Mouse (Mus musculus) midbrain, embryonic 15.5 days (tissue): ENCODE data around the gene Rmdn2. TPM values are rescaled to one million over a fixed set of nuclear protein-coding genes. Genes with fewer than 3 reads are reported as not detected.
A peak's percentile ranks its signal among the peaks of the same experiment; 100 is the strongest.

Experiments
- ATAC-seq: fragments of 200-750 bp; cut with Nextera tagmentation; replicated peaks from 2 replicates; pipeline ENCODE4 v1.8.0; 2017; ENCODE audit warnings: moderate TSS enrichment
- H3K27ac ChIP-seq: fragments of 300-500 bp; sonication (generic); 2 replicates; pipeline ENCODE4 v1.5.1; 2015; ENCODE audit warnings: mild to moderate bottlenecking, inconsistent platforms
- H3K27me3 ChIP-seq: fragments of 300-500 bp; sonication (generic); replicated peaks from 2 replicates; pipeline ENCODE4 v1.6.1; 2015; ENCODE audit warnings: inconsistent platforms
- H3K36me3 ChIP-seq: fragments of 300-500 bp; sonication (generic); replicated peaks from 2 replicates; pipeline ENCODE4 v1.6.1; 2015; ENCODE audit warnings: inconsistent platforms
- H3K4me1 ChIP-seq: fragments of 300-500 bp; sonication (generic); 2 replicates; pipeline ENCODE4 v1.6.1; 2015; ENCODE audit warnings: inconsistent platforms
- H3K4me2 ChIP-seq: fragments of 300-500 bp; sonication (generic); 2 replicates; pipeline ENCODE4 v1.6.1; 2015; ENCODE audit warnings: inconsistent platforms, mild to moderate bottlenecking, moderate library complexity
- H3K4me3 ChIP-seq: fragments of 300-500 bp; sonication (generic); 2 replicates; pipeline ENCODE4 v1.5.1; 2015; ENCODE audit warnings: mild to moderate bottlenecking, inconsistent platforms
- H3K9ac ChIP-seq: fragments of 300-500 bp; sonication (generic); 2 replicates; pipeline ENCODE4 v1.6.1; 2015; ENCODE audit warnings: mild to moderate bottlenecking, inconsistent platforms
- H3K9me3 ChIP-seq: fragments of 300-500 bp; sonication (generic); 2 replicates; pipeline ENCODE4 v1.6.1; 2016; ENCODE audit warnings: inconsistent platforms
- WGBS: fragments of 180-500 bp; shearing (Covaris S2); methylation state at CpG from one replicate; pipeline ENCODE4 v1.1.7; 2015; ENCODE audit warnings: mixed read lengths; 5-methylcytosine and 5-hydroxymethylcytosine counted together
- polyA plus RNA-seq: library from polyadenylated mRNA; unstranded; fragments of >200 nt; fragmentation: Nextera tagmentation; extraction: Ambion mirVana; gene quantifications from 2 replicates; pipeline ENCODE4 v1.2.1, GENCODE M21; 2015

The Rmdn2 gene
- polyA plus RNA-seq, 1 experiment from 2014 or later: 8.6 TPM

- H3K27me3 ChIP-seq: no peaks in the 10 kb centered on the region
- H3K9ac ChIP-seq: no peak overlapping the region
- no peak for ATAC-seq
- no peak overlapping the region for H3K27ac ChIP-seq
- H3K36me3 ChIP-seq: no peaks in the 10 kb centered on the region
- no peak overlapping the region for H3K4me3 ChIP-seq
- WGBS: 42% methylated on average over 8 of the region's 8 CpGs
- no peak overlapping the region for H3K4me2 ChIP-seq
- no peaks in the 10 kb centered on the region for H3K9me3 ChIP-seq
- H3K4me1 ChIP-seq: no peaks in the 10 kb centered on the region
Measured at GRCm38 (mm10) chr17:79598596-79599577, 12.8 kb upstream of the Rmdn2 start.

- H3K27ac ChIP-seq: no peak overlapping the region
- H3K4me3 ChIP-seq: no peak overlapping the region
- no peak overlapping the region for H3K4me2 ChIP-seq
- no peaks in the 10 kb centered on the region for H3K4me1 ChIP-seq
- no peak for ATAC-seq
- no peak overlapping the region for H3K9ac ChIP-seq
- H3K36me3 ChIP-seq: no peaks in the 10 kb centered on the region
- WGBS: 73% methylated on average over 4 of the region's 4 CpGs
- H3K9me3 ChIP-seq: no peaks in the 10 kb centered on the region
- H3K27me3 ChIP-seq: no peaks in the 10 kb centered on the region
Measured at GRCm38 (mm10) chr17:79600108-79600507, 11.6 kb upstream of the Rmdn2 start.

- Histone ChIP-seq H3K27ac (no peak overlapping the region), H3K9ac (no peak overlapping the region), H3K4me3 (no peak overlapping the region), H3K4me1 (no peaks in the 10 kb centered on the region), H3K4me2 (no peak overlapping the region), H3K9me3 (no peaks in the 10 kb centered on the region), H3K27me3 (no peaks in the 10 kb centered on the region), H3K36me3 (no peaks in the 10 kb centered on the region)
- 42% methylated on average over 5 of the region's 5 CpGs for WGBS
- ATAC-seq: no peak
Measured at GRCm38 (mm10) chr17:79602381-79602780, 9.3 kb upstream of the Rmdn2 start.

GRCm38 (mm10) chr17:79603427-79603826 is 8.2 kb upstream of the Rmdn2 start:
- Histone ChIP-seq H3K4me2 (no peak overlapping the region), H3K9me3 (no peaks in the 10 kb centered on the region), H3K4me3 (no peak overlapping the region), H3K36me3 (no peaks in the 10 kb centered on the region), H3K9ac (no peak overlapping the region), H3K27ac (no peak overlapping the region), H3K4me1 (no peaks in the 10 kb centered on the region), H3K27me3 (no peaks in the 10 kb centered on the region)
- 81% methylated on average over 7 of the region's 7 CpGs for WGBS
- no peak for ATAC-seq

GRCm38 (mm10) chr17:79605794-79606193 is 5.9 kb upstream of the Rmdn2 start:
- Histone ChIP-seq H3K4me1 (no peaks in the 10 kb centered on the region), H3K4me3 (no peak overlapping the region), H3K27me3 (no peaks in the 10 kb centered on the region), H3K27ac (no peak overlapping the region), H3K36me3 (no peaks in the 10 kb centered on the region), H3K9me3 (no peaks in the 10 kb centered on the region), H3K9ac (no peak overlapping the region), H3K4me2 (no peak overlapping the region)
- ATAC-seq: no peak
- 81% methylated on average over 2 of the region's 2 CpGs for WGBS

GRCm38 (mm10) chr17:79609697-79610096 is 2.0 kb upstream of the Rmdn2 start:
- no peaks in the 10 kb centered on the region for H3K27me3 ChIP-seq
- no peak overlapping the region for H3K4me3 ChIP-seq
- H3K36me3 ChIP-seq: no peaks in the 10 kb centered on the region
- no peak for ATAC-seq
- 93% methylated on average over 1 of the region's 1 CpGs for WGBS
- H3K27ac ChIP-seq: no peak overlapping the region
- no peak overlapping the region for H3K9ac ChIP-seq
- no peak overlapping the region for H3K4me2 ChIP-seq
- peaks cover 3% of the 10 kb centered on the region for H3K4me1 ChIP-seq
- H3K9me3 ChIP-seq: no peaks in the 10 kb centered on the region

- Histone ChIP-seq H3K27ac (no peak overlapping the region), H3K4me3 (no peak overlapping the region), H3K36me3 (no peaks in the 10 kb centered on the region), H3K4me2 (no peak overlapping the region), H3K4me1 (peaks cover 4% of the 10 kb centered on the region), H3K9me3 (no peaks in the 10 kb centered on the region), H3K9ac (no peak overlapping the region), H3K27me3 (no peaks in the 10 kb centered on the region)
- 83% methylated on average over 9 of the region's 9 CpGs for WGBS
- no peak for ATAC-seq
Measured at GRCm38 (mm10) chr17:79610163-79610755, 1.4 kb upstream of the Rmdn2 start.

- no peaks in the 10 kb centered on the region for H3K9me3 ChIP-seq
- no peaks in the 10 kb centered on the region for H3K36me3 ChIP-seq
- peak overlapping the region; percentile 91 for H3K27ac ChIP-seq
- WGBS: 2% methylated on average over 53 of the region's 57 CpGs
- peaks cover 7% of the 10 kb centered on the region for H3K4me1 ChIP-seq
- H3K4me2 ChIP-seq: peak overlapping the region; percentile 74
- peak overlapping the region; percentile 91 for H3K4me3 ChIP-seq
- no peaks in the 10 kb centered on the region for H3K27me3 ChIP-seq
- H3K9ac ChIP-seq: peak overlapping the region; percentile 87
- ATAC-seq: peak; percentile 98
Measured at GRCm38 (mm10) chr17:79614691-79615588, 3.3 kb downstream of the Rmdn2 start.

- Histone ChIP-seq H3K36me3 (no peaks in the 10 kb centered on the region), H3K27me3 (no peaks in the 10 kb centered on the region), H3K27ac (no peak overlapping the region), H3K4me1 (peaks cover 7% of the 10 kb centered on the region), H3K4me3 (peak overlapping the region; percentile 91), H3K4me2 (peak overlapping the region; percentile 74), H3K9ac (peak overlapping the region; percentile 87; the same call in 1 of the 2 replicates), H3K9me3 (no peaks in the 10 kb centered on the region)
- ATAC-seq: no peak
- WGBS: 90% methylated on average over 9 of the region's 9 CpGs
Measured at GRCm38 (mm10) chr17:79615897-79616296, 4.2 kb downstream of the Rmdn2 start.

GRCm38 (mm10) chr17:79616621-79617020 is 5.0 kb downstream of the Rmdn2 start:
- Histone ChIP-seq H3K9ac (no peak overlapping the region), H3K4me3 (no peak overlapping the region), H3K9me3 (no peaks in the 10 kb centered on the region), H3K27me3 (no peaks in the 10 kb centered on the region), H3K27ac (no peak overlapping the region), H3K4me1 (peaks cover 7% of the 10 kb centered on the region), H3K4me2 (no peak overlapping the region), H3K36me3 (no peaks in the 10 kb centered on the region)
- no peak for ATAC-seq
- 93% methylated on average over 4 of the region's 4 CpGs for WGBS

GRCm38 (mm10) chr17:79618455-79618854 is 6.8 kb downstream of the Rmdn2 start:
- Histone ChIP-seq H3K4me3 (no peak overlapping the region), H3K4me1 (peaks cover 7% of the 10 kb centered on the region), H3K27me3 (no peaks in the 10 kb centered on the region), H3K9ac (no peak overlapping the region), H3K27ac (no peak overlapping the region), H3K36me3 (no peaks in the 10 kb centered on the region), H3K9me3 (no peaks in the 10 kb centered on the region), H3K4me2 (no peak overlapping the region)
- WGBS: 86% methylated on average over 10 of the region's 10 CpGs
- ATAC-seq: no peak

GRCm38 (mm10) chr17:79618984-79619383 is 7.3 kb downstream of the Rmdn2 start:
- no peaks in the 10 kb centered on the region for H3K27me3 ChIP-seq
- H3K36me3 ChIP-seq: no peaks in the 10 kb centered on the region
- H3K27ac ChIP-seq: no peak overlapping the region
- H3K9ac ChIP-seq: no peak overlapping the region
- H3K4me3 ChIP-seq: no peak overlapping the region
- peaks cover 7% of the 10 kb centered on the region for H3K4me1 ChIP-seq
- WGBS: 90% methylated on average over 5 of the region's 5 CpGs
- no peak for ATAC-seq
- no peak overlapping the region for H3K4me2 ChIP-seq
- H3K9me3 ChIP-seq: no peaks in the 10 kb centered on the region
